Mouse (Mus musculus) T-helper 2 cell (primary cell): ENCODE data around the gene Ap1g2.

Experiments
- in situ Hi-C: fragments of 300-600 bp; cut with MboI, MseI; formaldehyde crosslinking; loops from one replicate; pipeline ENCODE4 v1.15.1; 2025; ENCODE audit warnings: high pct_unique_total_duplicates

Ap1g2 gene

GRCm38 (mm10) chr14:55113975-55114645 lies 7.7 kb upstream of the Ap1g2 start:
- in situ Hi-C loops: no loop called here

GRCm38 (mm10) chr14:55113351-55113974 lies 7.1 kb upstream of the Ap1g2 start:
- in situ Hi-C loops: no loop called here

GRCm38 (mm10) chr14:55111720-55112119 lies 5.3 kb upstream of the Ap1g2 start:
- in situ Hi-C loops: no loop called here

- in situ Hi-C loops: no loop called here
These were observed 3.7 kb upstream of the Ap1g2 start for GRCm38 (mm10) chr14:55110076-55110475.

- in situ Hi-C loops: no loop called here
These were observed 2.9 kb upstream of the Ap1g2 start for GRCm38 (mm10) chr14:55109048-55109873.

GRCm38 (mm10) chr14:55108202-55108870 lies 1.9 kb upstream of the Ap1g2 start:
- in situ Hi-C loops: no loop called here

GRCm38 (mm10) chr14:55106990-55107389 lies 597 bp upstream of the Ap1g2 start:
- in situ Hi-C loops: no loop called here

- in situ Hi-C loops: no loop called here
These were observed 1.0 kb downstream of the Ap1g2 start for GRCm38 (mm10) chr14:55105386-55105785.

GRCm38 (mm10) chr14:55104365-55104764 lies 2.0 kb downstream of the Ap1g2 start:
- in situ Hi-C loops: no loop called here

- in situ Hi-C loops: no loop called here
These were observed 4.1 kb downstream of the Ap1g2 start for GRCm38 (mm10) chr14:55102253-55102785.

- in situ Hi-C loops: no loop called here
These were observed 4.8 kb downstream of the Ap1g2 start for GRCm38 (mm10) chr14:55101592-55101991.

- in situ Hi-C loops: loop anchor here (10.0 kb wide), 1 partner anchor 203 kb away; the partner anchor contains the start of gene Pabpn1
These were observed 8.3 kb downstream of the Ap1g2 start for GRCm38 (mm10) chr14:55098067-55098466.

- in situ Hi-C loops: loop anchor here (10.0 kb wide), 1 partner anchor 203 kb away; the partner anchor contains the start of gene Pabpn1
These were observed 8.7 kb downstream of the Ap1g2 start for GRCm38 (mm10) chr14:55097646-55098045.

- in situ Hi-C loops: loop anchor here (10.0 kb wide), 1 partner anchor 202 kb away; the partner anchor contains the start of gene Pabpn1
These were observed 9.8 kb downstream of the Ap1g2 start for GRCm38 (mm10) chr14:55096573-55097087.

GRCm38 (mm10) chr14:55095671-55096070 lies 10.7 kb downstream of the Ap1g2 start:
- in situ Hi-C loops: loop anchor here (10.0 kb wide), 1 partner anchor 201 kb away; the partner anchor contains the start of gene Pabpn1

- in situ Hi-C loops: loop anchor here (10.0 kb wide), 1 partner anchor 200 kb away; the partner anchor contains the start of gene Pabpn1
These were observed 11.1 kb downstream of the Ap1g2 start for GRCm38 (mm10) chr14:55095263-55095662.

- in situ Hi-C loops: loop anchor here (10.0 kb wide), 1 partner anchor 200 kb away; the partner anchor contains the start of gene Pabpn1
These were observed 11.6 kb downstream of the Ap1g2 start, which contains the start of gene Thtpa for GRCm38 (mm10) chr14:55094704-55095231. Thtpa (plus strand) TSS chr14:55094784.

- in situ Hi-C loops: loop anchor here (10.0 kb wide), 1 partner anchor 199 kb away; the partner anchor contains the start of gene Pabpn1
These were observed 12.5 kb downstream of the Ap1g2 start for GRCm38 (mm10) chr14:55093927-55094326.

- in situ Hi-C loops: loop anchor here (10.0 kb wide), 1 partner anchor 197 kb away; the partner anchor contains the start of gene Pabpn1
These were observed 14.3 kb downstream of the Ap1g2 start, which contains the start of gene Zfhx2 for GRCm38 (mm10) chr14:55092011-55092577. Zfhx2 (minus strand) TSS chr14:55092324.
